Mouse (Mus musculus) left cerebral cortex, postnatal 10 days (tissue): ENCODE data around the gene Cyp2u1. TPM values are rescaled to one million over a fixed set of nuclear protein-coding genes. Genes with fewer than 3 reads are reported as not detected.

Experiments used
- DNase-seq, 2 experiments: peaks; one replicate each; pipeline ENCODE4 v3.0.0; 2021 to 2022; ENCODE audit warnings: low spot score in 2 of 2, mixed read lengths in 1 of 2; ENCODE audit errors: extremely low spot score in 1 of 2
- intact Hi-C: fragments of 180-260 bp; cut with DNase I; formaldehyde crosslinking; loops from one replicate; pipeline ENCODE4 v1.15.1; 2025
- total RNA-seq, 2 experiments: library from RNA; stranded (reverse); gene quantifications; 2 replicates each; pipeline ENCODE4 v1.2.3; 2021

Gene Cyp2u1
- total RNA-seq, 2 experiments from 2014 or later: 15.0 to 16.4 TPM

DNA sequence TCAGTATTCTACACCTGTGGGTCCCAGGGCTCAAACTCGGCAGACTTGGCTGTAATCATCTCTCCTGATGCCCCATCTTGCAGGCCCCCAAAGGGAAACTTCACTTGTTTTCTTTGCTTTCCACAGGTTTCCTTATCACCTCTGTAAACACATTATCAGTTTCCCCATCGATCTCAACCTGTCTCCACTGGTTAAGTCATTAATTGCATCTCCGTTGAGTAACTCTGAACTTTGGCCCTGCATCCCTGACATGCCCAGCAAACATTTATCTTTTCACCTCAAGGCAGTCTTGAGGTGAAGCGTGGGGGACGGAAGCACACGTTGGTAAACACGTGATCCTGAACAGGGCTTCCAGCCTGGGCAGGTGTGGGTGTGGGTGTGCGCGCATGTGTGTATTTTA is 9.3 kb upstream of the Cyp2u1 start:
- intact Hi-C loops: no loop called here
- no peak for DNase-seq

GRCm38 (mm10) chr3:131310572-131310971 is 7.5 kb upstream of the Cyp2u1 start:
- intact Hi-C loops: no loop called here
- DNase-seq: no peak

GRCm38 (mm10) chr3:131307811-131308210 is 4.8 kb upstream of the Cyp2u1 start:
- intact Hi-C loops: no loop called here
- no peak for DNase-seq

DNA sequence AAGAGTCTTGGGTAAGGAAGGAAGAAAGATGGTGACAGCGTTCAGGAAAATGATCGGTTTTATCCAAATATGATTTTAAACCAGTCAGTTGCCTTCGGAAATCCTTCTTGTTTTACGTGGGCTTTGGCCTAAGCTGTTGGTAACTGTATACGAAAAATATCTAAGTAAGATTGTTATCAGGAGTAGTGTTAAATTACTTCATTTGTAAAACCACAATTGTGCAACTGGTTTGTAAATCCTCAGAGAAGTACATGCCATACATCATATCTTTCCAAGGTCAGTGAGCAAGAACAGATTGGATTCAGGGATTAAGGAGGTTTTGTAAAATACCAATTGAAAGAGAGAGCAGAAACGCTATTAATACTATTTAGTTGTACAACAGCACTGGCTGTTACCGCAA is 3.2 kb upstream of the Cyp2u1 start:
- intact Hi-C loops: no loop called here
- DNase-seq: no peak

GRCm38 (mm10) chr3:131303320-131303714 is 290 bp upstream of the Cyp2u1 start:
- DNase-seq: no peak
- intact Hi-C loops: no loop called here

DNA sequence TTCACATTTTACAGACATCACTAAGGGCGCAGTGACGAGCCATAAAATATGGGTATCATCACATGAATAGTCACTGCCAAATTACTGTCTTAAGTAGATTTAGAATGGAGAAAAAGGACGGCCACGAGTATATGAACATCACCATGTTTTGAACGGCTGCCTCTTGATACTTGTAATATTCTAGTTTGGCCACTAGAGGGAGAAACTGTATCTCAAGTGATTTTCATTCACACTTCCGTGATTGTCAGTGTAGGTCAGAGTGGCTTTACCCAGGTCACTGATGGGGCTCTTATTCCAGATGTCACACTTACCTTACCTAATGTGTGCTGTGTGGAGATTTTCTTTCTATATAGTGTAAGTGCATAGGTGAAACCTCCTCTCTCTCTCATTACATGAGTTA is 3.1 kb downstream of the Cyp2u1 start:
- peak in 1 of 2 experiments; percentile 36 for DNase-seq
- intact Hi-C loops: no loop called here

- intact Hi-C loops: no loop called here
Measured at GRCm38 (mm10) chr3:131299078-131299477, 3.9 kb downstream of the Cyp2u1 start.

DNA sequence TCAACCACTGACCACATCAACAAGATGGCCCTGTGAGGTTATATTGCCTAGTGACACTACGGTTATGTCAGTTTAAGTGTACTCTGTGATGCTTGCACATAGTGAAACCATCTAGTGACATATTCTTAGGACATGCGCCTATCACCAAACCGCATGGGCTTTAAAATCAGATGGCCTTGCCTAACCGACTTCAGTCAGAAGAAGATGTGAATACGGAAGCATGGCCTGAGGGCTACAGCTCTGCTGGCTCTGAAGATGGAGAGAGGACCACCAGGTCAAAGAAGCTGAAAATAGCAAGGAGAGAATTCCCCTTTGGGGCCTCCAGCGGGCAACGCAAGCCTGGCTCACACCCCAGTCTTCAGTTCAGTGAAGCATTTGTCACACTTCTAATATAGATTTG is 6.1 kb downstream of the Cyp2u1 start:
- intact Hi-C loops: no loop called here
- DNase-seq: no peak

More at GRCm38 (mm10) chr3:131299078-131299477, 3.9 kb downstream of the Cyp2u1 start:
- DNase-seq: peak in 1 of 2 experiments; percentile 56

GRCm38 (mm10) chr3:131295513-131296200 is 7.4 kb downstream of the Cyp2u1 start:
- intact Hi-C loops: no loop called here
- no peak for DNase-seq

GRCm38 (mm10) chr3:131294503-131294902 is 8.5 kb downstream of the Cyp2u1 start:
- intact Hi-C loops: no loop called here
- no peak for DNase-seq

DNA sequence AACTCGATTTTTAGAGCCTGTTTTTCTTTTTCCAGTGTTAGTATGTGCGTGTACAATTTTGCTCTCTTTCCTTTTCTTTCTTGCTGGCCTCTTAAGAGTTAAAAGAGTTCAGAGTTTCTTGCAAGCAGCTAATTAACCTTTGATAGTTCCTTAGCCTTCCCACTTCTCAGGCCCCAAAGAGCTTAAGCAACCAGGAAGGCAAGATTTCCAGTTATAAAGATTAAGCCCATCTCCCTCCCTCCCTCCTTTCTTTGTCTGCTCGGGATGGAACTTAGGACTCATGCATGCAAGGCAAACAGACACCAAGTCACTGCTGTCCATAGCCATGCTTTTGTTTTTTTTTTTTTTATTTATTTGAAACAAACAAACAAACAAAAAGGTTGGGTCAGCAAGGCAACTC is 10.1 kb downstream of the Cyp2u1 start:
- DNase-seq: no peak
- intact Hi-C loops: no loop called here

GRCm38 (mm10) chr3:131292349-131292748 is 10.7 kb downstream of the Cyp2u1 start:
- intact Hi-C loops: no loop called here
- no peak for DNase-seq

DNA sequence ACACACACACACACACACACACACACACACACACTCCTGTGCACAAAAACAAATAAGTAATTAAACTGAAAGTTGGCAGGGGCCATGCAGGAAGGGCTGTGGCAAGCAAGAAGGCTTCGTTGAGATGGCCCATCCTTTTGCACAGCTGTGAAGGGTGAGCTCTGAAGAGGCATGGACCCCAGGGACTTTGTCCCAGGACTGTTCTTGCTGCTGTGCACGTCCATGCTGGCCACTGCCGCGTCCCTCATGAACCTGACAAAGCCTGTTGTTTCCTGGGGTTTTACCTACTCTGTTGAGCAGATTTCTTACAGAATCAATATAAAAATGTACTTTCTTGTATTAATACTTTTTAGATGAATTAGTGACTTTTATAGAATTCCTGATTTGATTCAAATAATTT is 11.1 kb downstream of the Cyp2u1 start:
- intact Hi-C loops: no loop called here
- DNase-seq: no peak

DNA sequence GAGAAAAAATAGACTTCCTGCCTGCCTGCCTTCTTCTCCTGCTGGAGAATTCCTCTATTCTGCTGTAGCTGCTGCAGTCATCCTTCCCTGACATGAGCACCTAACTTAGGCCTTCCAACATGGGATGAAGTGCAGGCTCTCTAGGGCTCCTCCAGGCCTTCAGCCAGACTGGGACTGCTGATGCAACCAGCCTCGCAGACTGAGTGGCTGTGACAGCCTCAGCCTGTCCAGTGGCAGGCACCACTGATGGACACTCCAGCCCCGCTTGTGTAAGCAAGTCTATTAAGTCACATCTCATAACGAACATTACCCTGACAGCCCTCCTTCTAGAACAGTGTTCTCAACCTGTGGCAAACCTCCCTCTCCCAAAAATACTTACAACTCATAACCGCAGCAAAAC is 28.9 kb downstream of the Cyp2u1 start:
- intact Hi-C loops: no loop called here
- DNase-seq: no peak

GRCm38 (mm10) chr3:131272374-131273100 is 30.5 kb downstream of the Cyp2u1 start:
- intact Hi-C loops: no loop called here
- no peak for DNase-seq

DNA sequence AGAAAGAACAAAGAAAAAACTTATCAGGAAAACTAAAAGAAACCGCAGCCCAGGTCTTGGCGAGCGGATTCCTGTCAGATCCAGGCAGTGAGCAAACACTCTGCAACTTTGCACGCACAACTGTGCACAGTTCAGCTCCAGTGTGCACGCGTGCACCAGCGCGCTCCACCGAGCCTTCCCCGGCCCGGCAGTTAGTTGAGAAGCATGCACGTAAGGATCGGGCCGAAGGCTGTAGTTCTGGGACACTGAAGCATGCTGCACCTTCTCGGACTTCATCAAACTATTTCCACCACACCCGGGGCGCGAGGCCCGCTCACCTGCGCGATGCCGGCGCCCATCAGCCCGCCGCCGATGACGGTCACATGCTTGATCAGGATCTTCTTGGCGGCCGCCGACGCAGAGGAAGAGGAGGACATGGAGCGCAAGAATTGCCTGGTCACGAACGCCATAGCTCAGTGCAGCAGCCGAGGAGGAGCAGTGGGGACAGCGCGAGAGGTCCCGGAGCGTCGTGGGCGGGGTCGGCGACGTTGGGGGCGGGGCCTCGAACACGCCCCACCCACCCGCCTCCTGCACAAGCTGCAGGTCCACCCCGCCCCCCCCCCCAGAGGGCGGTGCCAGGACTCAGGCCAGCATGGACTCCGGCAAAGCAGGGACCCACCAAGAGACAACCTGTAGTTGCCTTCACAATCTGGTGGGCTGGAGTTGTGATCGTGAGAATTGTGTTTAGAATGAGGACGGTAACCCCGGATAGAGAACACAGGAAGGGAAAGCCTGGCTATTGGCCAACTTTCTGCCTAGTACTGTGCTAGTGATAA is 31.3 kb downstream of the Cyp2u1 start, which contains the start of gene Hadh:
Hadh (minus strand) TSS at position 543 of the 815 bp plus-strand sequence.
- DNase-seq: peak; percentile 46 to 88
- intact Hi-C loops: no loop called here

DNA sequence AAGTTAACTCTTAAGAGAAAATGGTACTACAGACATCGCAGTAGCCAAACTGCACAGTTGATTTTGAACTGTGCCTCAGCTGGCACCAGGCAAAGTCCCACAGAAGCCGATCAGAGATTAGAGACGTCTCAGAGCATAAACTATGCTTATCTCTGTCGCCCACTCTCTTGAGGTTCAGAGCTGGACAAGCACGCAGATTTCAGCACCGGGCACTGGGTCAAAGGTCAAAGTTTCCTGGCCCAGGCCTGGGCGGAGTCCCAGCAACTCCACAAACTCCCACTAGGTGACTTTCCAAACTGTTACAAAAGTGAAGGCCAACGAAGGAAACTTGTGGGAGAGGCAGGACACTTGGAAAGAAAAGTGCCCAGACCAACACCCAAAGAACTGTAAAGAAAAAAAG is 31.9 kb downstream of the Cyp2u1 start:
- peak; percentile 20 to 73 for DNase-seq
- intact Hi-C loops: no loop called here

GRCm38 (mm10) chr3:131270381-131270780 is 32.6 kb downstream of the Cyp2u1 start:
- DNase-seq: no peak
- intact Hi-C loops: no loop called here

- DNase-seq: no peak
- intact Hi-C loops: no loop called here
Measured at GRCm38 (mm10) chr3:131266366-131267050, 36.5 kb downstream of the Cyp2u1 start.
